Mouse (Mus musculus) embryonic fibroblast, embryonic 13.5 days (primary cell): ENCODE results near the gene Syn3.

Source experiments
- CTCF ChIP-seq: IDR thresholded peaks from 2 replicates; pipeline ENCODE4 v1.5.1; 2011; ENCODE audit warnings: mild to moderate bottlenecking, control low read depth, low read length, moderate library complexity, borderline replicate concordance; ENCODE audit not compliant: insufficient read depth
- POLR2A ChIP-seq: IDR thresholded peaks from 2 replicates; pipeline ENCODE4 v1.6.1; 2011; ENCODE audit warnings: low read depth, mild to moderate bottlenecking, control low read depth, low read length, moderate library complexity

GRCm38 (mm10) chr10:86201826-86202225, 296.9 kb downstream of the Syn3 start:
- TF ChIP-seq CTCF (no peak), POLR2A (no peak)
